Mouse (Mus musculus) left cerebral cortex, postnatal 10 days (tissue): ENCODE measurements around the gene Cdc5l. TPM values are rescaled to one million over a fixed set of nuclear protein-coding genes. Genes with fewer than 3 reads are reported as not detected.
A peak's percentile ranks its signal among the peaks of the same experiment; 100 is the strongest.
"Not testable (repeated sequence)": the region's sequence is repeated elsewhere in the genome, so short reads cannot be mapped to it uniquely, and the experiment has no call there.

Source experiments
- DNase-seq, 2 experiments: peaks; one replicate each; pipeline ENCODE4 v3.0.0; 2021 to 2022; ENCODE audit warnings: low spot score in 2 of 2, mixed read lengths in 1 of 2; ENCODE audit errors: extremely low spot score in 1 of 2
- intact Hi-C: fragments of 180-260 bp; cut with DNase I; formaldehyde crosslinking; loops from one replicate; pipeline ENCODE4 v1.15.1; 2025
- total RNA-seq, 2 experiments: library from RNA; stranded (reverse); gene quantifications; 2 replicates each; pipeline ENCODE4 v1.2.3; 2021

Gene Cdc5l
- 10 to 100 TPM; 47.3 to 48.0 TPM for total RNA-seq

- DNase-seq, result peak; percentile 97 to 98
- intact Hi-C loops, result no loop called here
Observed at GRCm38 (mm10) chr17:45433419-45434261, at the start of gene Cdc5l. Gene Cdc5l (minus strand): TSS chr17:45433737.

- intact Hi-C loops, result no loop called here
Observed at GRCm38 (mm10) chr17:45480429-45480828, 46.9 kb upstream of the Cdc5l start.

GRCm38 (mm10) chr17:45478234-45478825 lies 44.8 kb upstream of the Cdc5l start:
- intact Hi-C loops, result loop anchor here (2.0 kb wide), 1 partner anchor 74 kb away; no protein-coding TSS in a partner anchor
- peak; percentile 70 to 80 for DNase-seq

More at GRCm38 (mm10) chr17:45480429-45480828, 46.9 kb upstream of the Cdc5l start:
- DNase-seq, result no peak

DNA sequence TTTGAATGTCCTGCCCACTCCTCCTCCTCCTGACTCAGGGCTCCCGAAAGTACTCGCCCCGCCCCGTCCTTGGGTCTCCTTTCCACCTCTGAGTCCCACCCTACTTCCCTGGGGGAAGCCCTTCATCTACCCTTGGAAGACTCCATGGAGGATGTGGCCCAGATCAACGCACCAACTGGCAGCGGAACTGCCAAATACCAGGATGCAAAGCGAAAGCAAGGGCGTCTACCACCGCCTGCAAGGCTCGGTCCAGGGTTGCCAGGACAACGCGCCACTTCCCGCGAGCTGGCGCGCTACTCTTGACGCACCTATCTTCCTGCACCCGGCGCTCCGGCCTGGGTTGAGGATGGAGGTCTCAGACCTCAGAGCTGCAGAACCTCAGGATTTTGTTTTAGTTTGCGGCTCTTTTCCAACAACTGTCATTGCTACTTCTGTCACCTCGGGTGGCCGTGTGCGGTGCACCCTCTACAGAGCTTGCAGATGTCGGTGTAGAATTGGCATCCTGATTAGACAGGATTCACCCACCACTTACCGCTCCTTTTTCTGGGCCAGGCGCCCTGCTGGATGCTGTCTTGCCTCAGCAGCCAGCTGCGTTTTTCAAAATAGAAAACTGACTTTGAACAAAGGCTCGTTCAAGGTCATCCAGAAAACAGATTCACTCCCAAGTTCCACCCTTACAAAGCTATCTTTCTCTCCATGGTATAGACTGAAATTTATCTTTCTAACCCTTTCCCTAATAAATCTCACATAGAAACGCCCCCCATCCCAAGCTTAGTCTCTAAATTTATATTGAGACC lies 41.3 kb upstream of the Cdc5l start, which contains the start of gene Spats1:
TSS of gene Spats1 (minus strand) at position 747 of the 797 bp plus-strand sequence.
- peak; percentile 86 to 90 for DNase-seq
- intact Hi-C loops, result no loop called here

DNA sequence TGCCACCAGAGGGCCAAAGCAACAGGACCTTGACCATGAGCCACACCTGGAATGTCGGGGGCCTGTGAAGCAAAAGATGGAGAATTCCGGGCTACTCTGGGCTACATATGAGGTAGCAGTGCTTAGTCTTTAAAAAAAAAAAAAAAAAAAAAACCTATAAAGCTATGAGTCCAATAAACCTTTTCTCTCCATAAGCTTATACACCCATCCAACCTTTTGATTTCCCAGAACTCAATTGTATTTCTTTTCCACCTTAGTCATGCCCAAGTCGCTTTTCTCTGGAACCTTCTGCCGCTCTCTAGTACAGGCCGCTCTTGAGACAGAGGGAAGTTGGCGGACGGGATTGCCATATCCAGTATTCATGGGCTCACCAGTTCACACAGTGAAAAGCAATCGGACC lies 40.6 kb upstream of the Cdc5l start:
- DNase-seq, result no peak
- intact Hi-C loops, result no loop called here

DNA sequence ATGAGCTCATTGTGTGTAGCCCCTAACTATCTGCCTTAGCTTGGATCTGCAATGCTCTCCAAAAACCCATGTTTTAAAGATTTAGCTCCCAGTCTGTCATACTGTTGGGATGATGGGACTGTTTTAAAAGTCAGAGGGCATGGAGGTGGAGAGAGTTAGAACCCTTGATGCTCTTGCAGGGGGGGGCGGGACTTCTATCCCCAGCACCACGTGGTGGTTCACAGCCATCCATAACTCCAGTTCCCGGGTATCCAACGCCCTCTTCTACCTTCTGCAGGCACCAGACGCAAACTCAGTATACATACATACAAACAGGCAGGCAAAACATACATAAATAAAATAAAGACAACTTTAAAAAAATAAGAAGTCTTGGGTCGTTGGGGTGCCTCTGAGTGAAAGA lies 40.1 kb upstream of the Cdc5l start:
- intact Hi-C loops, result no loop called here
- no peak for DNase-seq

DNA sequence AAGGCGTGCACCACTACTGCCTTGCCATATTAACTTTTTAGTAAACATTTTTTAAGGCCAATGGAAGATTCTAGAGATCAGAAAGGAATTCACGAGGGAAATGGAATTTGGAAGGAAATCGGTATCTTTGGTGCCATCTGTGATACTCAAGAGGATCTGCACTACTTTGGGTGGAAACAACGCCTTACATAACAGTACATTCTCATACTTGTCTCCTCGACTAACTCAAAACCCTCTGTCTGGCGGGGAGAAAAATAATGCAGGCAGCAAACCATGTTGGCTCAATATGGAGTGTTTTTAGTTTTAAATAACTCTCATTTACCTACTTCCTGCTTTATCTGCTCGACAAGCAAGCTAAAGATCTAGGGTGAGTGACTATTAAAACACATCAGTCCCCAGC lies 37.2 kb upstream of the Cdc5l start:
- DNase-seq, result no peak
- intact Hi-C loops, result no loop called here

GRCm38 (mm10) chr17:45468302-45468701 lies 34.8 kb upstream of the Cdc5l start:
- intact Hi-C loops, result no loop called here
- no peak for DNase-seq

DNA sequence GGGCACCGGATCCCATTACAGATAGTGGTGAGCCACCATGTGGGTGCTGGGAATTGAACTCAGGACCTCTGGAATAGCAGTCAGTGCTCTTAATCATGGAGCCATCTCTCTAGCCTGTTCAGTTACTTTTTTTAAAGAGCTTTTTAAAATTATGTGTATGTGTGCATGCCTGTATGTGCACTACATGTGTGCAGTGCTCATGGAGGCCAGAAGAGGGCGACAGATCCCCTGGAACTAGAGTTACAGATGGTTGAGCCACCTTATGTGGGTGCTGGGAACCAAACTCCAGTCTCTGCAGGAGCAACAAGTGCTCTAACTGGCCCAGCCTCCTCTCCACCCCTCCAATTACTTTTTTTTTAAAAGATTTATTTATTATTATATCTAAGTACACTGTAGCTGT lies 33.2 kb upstream of the Cdc5l start:
- DNase-seq, result no peak
- intact Hi-C loops, result no loop called here

DNA sequence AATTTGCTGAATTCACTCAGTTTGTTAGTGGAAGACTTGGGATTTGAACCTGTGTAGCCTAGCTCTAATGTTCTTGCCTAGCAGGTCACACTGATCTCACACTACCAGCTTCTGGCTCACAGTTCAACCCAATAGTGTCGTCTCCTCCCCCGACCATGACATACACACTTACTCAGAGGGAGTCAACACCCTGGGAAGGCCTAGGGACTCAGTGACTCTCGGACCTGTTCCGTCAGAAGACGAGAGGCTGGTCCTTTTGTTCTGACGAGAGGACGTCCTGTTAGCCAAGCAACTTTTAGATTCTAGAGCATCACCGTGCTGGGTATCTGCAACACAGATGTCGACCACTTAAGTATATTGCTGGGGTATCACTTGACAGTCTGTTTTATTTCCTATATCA lies 30.7 kb upstream of the Cdc5l start:
- no peak for DNase-seq
- intact Hi-C loops, result no loop called here

GRCm38 (mm10) chr17:45462506-45462905 lies 29.0 kb upstream of the Cdc5l start:
- intact Hi-C loops, result no loop called here

DNA sequence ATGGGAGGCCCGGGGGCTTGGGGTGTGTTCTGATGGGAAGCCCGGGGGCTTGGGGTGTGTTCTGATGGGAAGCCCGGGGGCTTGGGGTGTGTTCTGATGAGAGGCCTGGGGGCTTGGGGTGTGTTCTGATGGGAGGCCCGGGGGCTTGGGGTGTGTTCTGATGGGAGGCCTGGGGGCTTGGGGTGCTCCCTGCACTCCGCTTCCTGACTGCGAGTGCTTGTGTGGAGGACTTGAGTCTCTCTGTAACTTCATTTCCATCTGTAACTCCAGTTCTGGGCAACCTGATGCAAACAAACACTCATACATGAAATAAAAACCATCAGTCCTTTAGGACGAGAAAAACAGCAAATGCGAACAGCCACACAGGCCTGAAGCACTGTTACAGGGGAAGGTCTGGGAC lies 25.5 kb upstream of the Cdc5l start:
- DNase-seq, result no peak
- intact Hi-C loops, result no loop called here

More at GRCm38 (mm10) chr17:45462506-45462905, 29.0 kb upstream of the Cdc5l start:
- DNase-seq, result no peak

DNA sequence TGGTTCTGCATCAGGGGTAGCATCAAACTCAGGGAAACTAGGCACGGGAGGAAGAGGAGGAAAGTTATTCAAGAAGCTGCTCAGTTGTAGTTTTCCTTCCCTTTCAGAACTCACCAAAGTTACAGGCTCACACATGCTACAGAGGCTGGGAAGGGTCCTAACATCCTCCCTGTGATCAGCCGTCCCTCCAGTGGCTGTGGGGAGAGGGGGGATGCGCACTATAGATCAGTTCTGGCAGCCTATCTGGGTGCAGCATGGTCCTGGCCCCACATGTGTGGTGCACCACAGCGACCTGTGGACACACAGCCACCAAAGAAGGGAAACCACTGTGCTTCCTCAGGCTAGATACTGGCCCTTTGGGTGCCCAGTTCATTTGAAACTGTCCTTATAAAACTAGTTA lies 25.0 kb upstream of the Cdc5l start:
- DNase-seq, result no peak
- intact Hi-C loops, result no loop called here

GRCm38 (mm10) chr17:45457487-45457886 lies 23.9 kb upstream of the Cdc5l start:
- no peak for DNase-seq
- intact Hi-C loops, result no loop called here

GRCm38 (mm10) chr17:45456260-45457152 lies 23.0 kb upstream of the Cdc5l start:
- intact Hi-C loops, result no loop called here
- DNase-seq, result no peak

DNA sequence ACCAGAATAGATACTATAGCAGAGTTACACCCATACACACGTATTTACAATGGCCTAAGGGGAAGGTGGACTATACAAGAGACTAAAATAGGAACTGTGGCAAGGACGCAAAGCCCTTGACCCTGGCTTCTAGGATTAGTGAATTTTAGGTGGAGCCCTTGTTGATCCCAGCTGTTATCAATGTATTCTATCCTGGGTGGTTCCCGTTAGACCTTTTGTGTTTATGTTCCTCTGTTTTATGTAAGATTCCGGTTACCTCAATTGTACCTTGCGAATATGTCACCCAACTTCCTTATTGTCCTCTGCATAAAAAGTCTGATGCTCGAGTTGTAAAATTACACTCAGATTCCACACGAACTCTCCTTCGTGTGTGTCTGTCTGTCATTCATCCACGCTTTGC lies 22.2 kb upstream of the Cdc5l start:
- DNase-seq, intact Hi-C loops: not testable (repeated sequence)

DNA sequence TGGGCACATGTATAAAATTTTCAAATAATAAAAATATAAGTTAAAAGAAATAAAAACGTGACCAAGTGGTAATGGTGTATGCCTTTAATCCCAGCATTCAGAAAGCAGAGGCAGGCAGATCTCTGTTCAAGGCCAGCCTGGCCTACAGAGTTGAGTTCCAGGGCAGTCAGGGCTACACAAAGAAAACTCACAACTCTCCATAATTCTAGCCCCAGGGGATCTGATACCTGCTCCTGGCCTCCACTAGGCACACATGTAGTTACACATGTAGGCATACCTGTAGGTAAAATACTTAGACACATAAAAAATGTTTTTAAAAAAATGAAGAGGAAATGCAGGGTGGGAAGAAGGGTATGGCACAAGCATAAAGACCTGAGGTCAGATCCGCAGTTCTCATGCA lies 21.3 kb upstream of the Cdc5l start:
- intact Hi-C loops, result no loop called here
- no peak for DNase-seq

GRCm38 (mm10) chr17:45452271-45452670 lies 18.7 kb upstream of the Cdc5l start:
- intact Hi-C loops, result no loop called here
- DNase-seq, result no peak

DNA sequence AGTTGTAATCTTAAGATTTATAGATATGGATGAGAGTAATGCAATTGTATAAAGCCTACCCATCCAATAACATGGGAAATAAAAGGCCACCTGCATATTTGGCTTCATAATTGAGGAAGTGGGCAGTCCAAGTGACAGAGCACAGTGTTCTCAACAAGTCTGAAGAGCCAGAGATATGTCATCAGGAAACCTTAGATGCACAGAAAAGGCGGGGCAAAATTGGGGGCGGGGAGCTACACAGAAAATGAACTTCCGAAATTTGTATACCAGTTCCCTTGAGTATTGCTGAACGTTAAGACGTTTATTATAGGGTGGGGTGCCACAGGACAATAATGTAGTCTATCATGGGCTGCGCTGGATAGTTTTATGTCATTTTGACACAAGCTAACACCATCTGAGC lies 16.6 kb upstream of the Cdc5l start:
- intact Hi-C loops, result no loop called here
- DNase-seq, result no peak
